In the genomic region with DNA sequence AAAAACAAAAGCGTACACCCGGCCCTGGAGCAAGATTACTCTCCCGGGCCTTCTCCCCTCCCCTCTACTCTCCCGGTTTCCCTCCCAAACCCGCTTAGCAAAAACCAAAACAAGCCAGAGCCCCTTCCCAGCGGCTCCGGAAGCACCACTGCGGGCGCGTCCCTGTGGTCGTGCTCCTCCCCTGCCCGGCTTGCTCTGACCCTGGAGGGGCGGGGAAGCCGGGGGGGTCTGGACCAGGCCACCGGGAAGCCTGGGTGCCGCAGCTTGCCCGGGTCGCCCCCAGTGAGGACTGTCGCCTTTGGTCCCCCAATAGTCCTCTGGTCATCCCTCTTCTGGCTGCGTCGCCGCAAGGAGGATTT, we compare ENCODE assay signal across 8 mouse cellular contexts. TPM values are rescaled to one million over a fixed set of nuclear protein-coding genes. Genes with fewer than 3 reads are reported as not detected.
DNase-seq lines count a peak whose midpoint lies in the region; ATAC-seq and TF ChIP-seq lines count a peak whose summit lies in the region.

No protein-coding gene starts in this region.

- peak overlapping the region; percentile 86 for H3K9ac ChIP-seq in embryonic facial prominence, embryonic 13.5 days
- H3K9ac ChIP-seq in heart, embryonic 14.5 days (ENCODE audit: low read length) = peak overlapping the region; percentile 86
- peak overlapping the region; percentile 87 for H3K9ac ChIP-seq in kidney, embryonic 16.5 days (replicated peaks; ENCODE audit: low read length)

- peak overlapping the region; percentile 70 for H3K4me2 ChIP-seq in embryonic facial prominence, embryonic 13.5 days
- peak overlapping the region; percentile 90 for H3K4me2 ChIP-seq in heart, embryonic 14.5 days (ENCODE audit: low read length)
- peak overlapping the region; percentile 85 for H3K4me2 ChIP-seq in kidney, embryonic 16.5 days (replicated peaks; ENCODE audit: low read depth, low read length)

- WGBS in embryonic facial prominence, embryonic 13.5 days = under 1% methylated on average over 22 of the region's 22 CpGs
- under 1% methylated on average over 22 of the region's 22 CpGs for WGBS in heart, embryonic 14.5 days
- WGBS in kidney, embryonic 16.5 days = 1% methylated on average over 22 of the region's 22 CpGs

- no peaks in the 10 kb centered on the region for H3K9me3 ChIP-seq in embryonic facial prominence, embryonic 13.5 days
- no peaks in the 10 kb centered on the region for H3K9me3 ChIP-seq in heart, embryonic 14.5 days (ENCODE audit: control insufficient read depth, low read length)
- no peaks in the 10 kb centered on the region for H3K9me3 ChIP-seq in kidney, embryonic 16.5 days (ENCODE audit: low read length)

- no peak for DNase-seq in layer of hippocampus, adult 2 months (ENCODE audit: low spot score in 2 of 2)
- no peak for DNase-seq in layer of hippocampus, postnatal 25 days (ENCODE audit: extremely low spot score in 1 of 2, low spot score in 1 of 2)
- peak; percentile 87 for DNase-seq in lung, postnatal 10 days
- peak; percentile 74 for DNase-seq in retina, embryonic 14.5 days (ENCODE audit: low spot score)
- no peak for DNase-seq in layer of hippocampus, adult 18-20 months (ENCODE audit: low spot score in 2 of 2)

- H3K27me3 ChIP-seq in embryonic facial prominence, embryonic 13.5 days = no peaks in the 10 kb centered on the region
- no peaks in the 10 kb centered on the region for H3K27me3 ChIP-seq in heart, embryonic 14.5 days (ENCODE audit: control insufficient read depth, insufficient read depth, low read length)
- no peaks in the 10 kb centered on the region for H3K27me3 ChIP-seq in kidney, embryonic 16.5 days (ENCODE audit: insufficient read depth, low read length)

- ATAC-seq in embryonic facial prominence, embryonic 13.5 days (ENCODE audit: insufficient number of reproducible peaks, insufficient read depth, low FRiP score, low TSS enrichment, low read depth) = peak; percentile 57
- ATAC-seq in heart, embryonic 14.5 days (ENCODE audit: insufficient number of reproducible peaks, insufficient read depth, low FRiP score, low read depth) = peak; percentile 51
- peak; percentile 79 for ATAC-seq in kidney, embryonic 16.5 days (ENCODE audit: low FRiP score, low TSS enrichment)

- TF ChIP-seq CTCF in layer of hippocampus, adult 2 months (conservative IDR thresholded peaks at IDR 0.05) = no peak

- H3K36me3 ChIP-seq in embryonic facial prominence, embryonic 13.5 days = no peaks in the 10 kb centered on the region
- no peaks in the 10 kb centered on the region for H3K36me3 ChIP-seq in heart, embryonic 14.5 days (ENCODE audit: control insufficient read depth, insufficient read depth, low read length)
- H3K36me3 ChIP-seq in kidney, embryonic 16.5 days (ENCODE audit: insufficient read depth, low read length) = no peaks in the 10 kb centered on the region

- H3K4me1 ChIP-seq in embryonic facial prominence, embryonic 13.5 days = peaks cover 17% of the 10 kb centered on the region
- no peaks in the 10 kb centered on the region for H3K4me1 ChIP-seq in heart, embryonic 14.5 days (ENCODE audit: control insufficient read depth in 2 of 2, insufficient read depth in 2 of 2, low read length in 2 of 2)
- H3K4me1 ChIP-seq in kidney, embryonic 16.5 days (ENCODE audit: insufficient read depth, low read length) = peaks cover 7% of the 10 kb centered on the region; the same call in 1 of the 2 replicates

- H3K4me3 ChIP-seq in layer of hippocampus, adult 2 months = peak overlapping the region; percentile 77
- H3K4me3 ChIP-seq in embryonic facial prominence, embryonic 13.5 days = peak overlapping the region; percentile 79
- H3K4me3 ChIP-seq in heart, embryonic 14.5 days (ENCODE audit: control insufficient read depth in 1 of 2, insufficient read depth in 1 of 2, low read depth in 1 of 2, low read length in 2 of 2) = peak overlapping the region; percentile 82 to 85
- peak overlapping the region; percentile 80 for H3K4me3 ChIP-seq in kidney, embryonic 16.5 days (ENCODE audit: low read length)

- H3K27ac ChIP-seq in layer of hippocampus, adult 2 months = peak overlapping the region; percentile 74
- H3K27ac ChIP-seq in embryonic facial prominence, embryonic 13.5 days = peak overlapping the region; percentile 96
- H3K27ac ChIP-seq in heart, embryonic 14.5 days (replicated peaks in 1 of 2; ENCODE audit: control insufficient read depth in 1 of 2, insufficient read depth in 1 of 2, low read depth in 2 of 2, low read length in 2 of 2) = peak overlapping the region; percentile 40 to 83
- peak overlapping the region; percentile 94 for H3K27ac ChIP-seq in kidney, embryonic 16.5 days (ENCODE audit: low read length)

RNA-seq across cellular contexts. Expression of a gene that starts 0.8 kb away (rescaled TPM):
- 10 to 100 TPM; 14.8 to 16.7 TPM for total RNA-seq in layer of hippocampus, adult 2 months (2021)
- total RNA-seq in layer of hippocampus, postnatal 25 days (2021) = 1 to 10 TPM; 7.8 to 9.7 TPM
- 5.9 and 7.4 TPM in 2 replicates for polyA plus RNA-seq in embryonic facial prominence, embryonic 13.5 days (2015; fragmentation: Nextera tagmentation; extraction: Ambion mirVana)
- 2.8 and 4.1 TPM in 2 replicates for polyA plus RNA-seq in heart, embryonic 14.5 days (2014; fragmentation: Nextera tagmentation; extraction: Ambion mirVana)
- polyA plus RNA-seq in kidney, embryonic 16.5 days (2015; fragmentation: Nextera tagmentation; extraction: Ambion mirVana) = 3.5 TPM in 2 replicates
- total RNA-seq in layer of hippocampus, adult 18-20 months (2021) = 10 to 100 TPM; 17.6 to 17.7 TPM

Comparison
In these comparisons a context has a peak if more than half of its experiments do, and no peak if none do; other contexts are left out.
1. DNase-seq: peak in lung, postnatal 10 days (single experiment) and retina, embryonic 14.5 days (single experiment); none in layer of hippocampus, adult 2 months (0 of 2), layer of hippocampus, postnatal 25 days (0 of 2) and layer of hippocampus, adult 18-20 months (0 of 2).
2. Peak in every context shown above with its lines, with median percentiles within 50 percentile points of each other: H3K27ac ChIP-seq, H3K4me3 ChIP-seq, ATAC-seq, H3K4me2 ChIP-seq and H3K9ac ChIP-seq.